Mouse (Mus musculus) cerebellum, postnatal 10 days (tissue): ENCODE measurements around the gene Clec11a.

Experiments
- DNase-seq, 2 experiments: peaks; one replicate each; pipeline ENCODE4 v3.0.0; 2021; ENCODE audit warnings: mixed read lengths in 2 of 2

The Clec11a gene

GRCm38 (mm10) chr7:44306516-44307240 lies at the start of gene Clec11a:
Clec11a (minus strand) TSS chr7:44306902.
- DNase-seq = no peak

GRCm38 (mm10) chr7:44355411-44355810 lies 48.7 kb upstream of the Clec11a start:
- no peak for DNase-seq

GRCm38 (mm10) chr7:44353601-44354340 lies 47.1 kb upstream of the Clec11a start:
- DNase-seq = peak; percentile 69 to 70

DNA sequence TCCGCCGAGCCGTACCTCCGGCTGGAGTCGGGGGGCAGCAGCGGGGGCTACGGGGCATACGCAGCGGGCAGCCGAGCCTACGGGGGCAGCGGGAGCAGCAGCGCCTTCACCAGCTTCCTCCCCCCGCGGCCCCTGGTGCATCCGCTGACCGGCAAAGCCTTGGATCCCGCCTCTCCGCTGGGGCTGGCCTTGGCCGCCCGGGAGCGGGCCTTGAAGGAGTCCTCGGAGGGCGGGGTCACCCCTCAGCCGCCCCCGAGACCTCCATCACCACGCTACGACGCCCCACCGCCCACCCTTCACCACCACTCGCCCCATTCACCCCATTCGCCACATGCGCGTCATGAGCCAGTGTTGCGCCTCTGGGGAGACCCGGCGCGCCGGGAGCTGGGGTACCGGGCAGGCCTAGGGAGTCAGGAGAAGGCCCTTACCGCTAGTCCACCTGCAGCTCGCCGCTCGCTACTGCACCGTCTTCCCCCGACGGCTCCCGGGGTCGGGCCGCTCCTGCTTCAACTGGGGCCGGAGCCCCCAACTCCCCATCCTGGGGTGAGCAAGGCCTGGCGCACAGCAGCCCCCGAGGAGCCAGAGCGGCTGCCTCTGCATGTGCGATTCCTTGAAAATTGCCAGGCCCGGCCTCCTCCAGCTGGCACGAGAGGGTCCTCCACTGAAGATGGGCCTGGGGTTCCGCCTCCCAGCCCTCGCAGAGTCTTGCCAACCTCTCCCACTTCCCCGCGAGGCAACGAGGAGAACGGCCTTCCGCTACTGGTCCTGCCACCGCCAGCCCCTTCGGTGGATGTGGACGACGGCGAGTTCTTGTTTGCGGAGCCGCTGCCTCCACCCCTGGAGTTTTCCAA lies 46.3 kb upstream of the Clec11a start:
- DNase-seq = peak; percentile 54 to 58

- DNase-seq = peak; percentile 37 to 48
These were observed 45.4 kb upstream of the Clec11a start for GRCm38 (mm10) chr7:44351881-44352749.

GRCm38 (mm10) chr7:44350957-44351711 lies 44.4 kb upstream of the Clec11a start:
- peak; percentile 91 to 93 for DNase-seq

GRCm38 (mm10) chr7:44349043-44349442 lies 42.3 kb upstream of the Clec11a start:
- DNase-seq = no peak

- no peak for DNase-seq
These were observed 37.9 kb upstream of the Clec11a start for GRCm38 (mm10) chr7:44344622-44345021.

- peak; percentile 34 for DNase-seq
These were observed 36.8 kb upstream of the Clec11a start for GRCm38 (mm10) chr7:44343459-44344015.

DNA sequence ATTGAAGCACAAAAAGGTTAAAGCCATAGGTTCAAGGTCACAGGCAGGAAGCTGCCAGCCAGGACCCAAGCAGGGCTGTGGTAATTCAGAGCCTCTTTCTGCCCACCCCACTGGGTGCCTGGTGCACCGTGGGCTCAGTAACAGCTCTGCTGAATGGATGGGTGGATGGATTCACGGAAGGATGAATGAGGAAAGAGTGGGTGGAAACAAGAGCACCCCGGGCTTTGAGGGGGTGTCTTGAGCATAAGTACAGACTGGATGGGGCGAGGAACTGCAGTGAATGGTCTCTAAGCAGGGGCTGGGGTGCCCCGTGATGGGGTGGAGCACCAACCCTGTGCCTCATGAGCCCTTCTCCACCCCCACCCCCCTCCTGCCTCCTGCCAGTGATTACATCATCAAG lies 35.0 kb upstream of the Clec11a start:
- no peak for DNase-seq

- DNase-seq = no peak
These were observed 34.4 kb upstream of the Clec11a start for GRCm38 (mm10) chr7:44341119-44341518.

- no peak for DNase-seq
These were observed 33.5 kb upstream of the Clec11a start for GRCm38 (mm10) chr7:44340226-44340625.

- DNase-seq = peak; percentile 41 to 50
These were observed 30.6 kb upstream of the Clec11a start for GRCm38 (mm10) chr7:44337121-44337849.

GRCm38 (mm10) chr7:44336046-44337021 lies 29.6 kb upstream of the Clec11a start:
- peak; percentile 71 to 72 for DNase-seq

DNA sequence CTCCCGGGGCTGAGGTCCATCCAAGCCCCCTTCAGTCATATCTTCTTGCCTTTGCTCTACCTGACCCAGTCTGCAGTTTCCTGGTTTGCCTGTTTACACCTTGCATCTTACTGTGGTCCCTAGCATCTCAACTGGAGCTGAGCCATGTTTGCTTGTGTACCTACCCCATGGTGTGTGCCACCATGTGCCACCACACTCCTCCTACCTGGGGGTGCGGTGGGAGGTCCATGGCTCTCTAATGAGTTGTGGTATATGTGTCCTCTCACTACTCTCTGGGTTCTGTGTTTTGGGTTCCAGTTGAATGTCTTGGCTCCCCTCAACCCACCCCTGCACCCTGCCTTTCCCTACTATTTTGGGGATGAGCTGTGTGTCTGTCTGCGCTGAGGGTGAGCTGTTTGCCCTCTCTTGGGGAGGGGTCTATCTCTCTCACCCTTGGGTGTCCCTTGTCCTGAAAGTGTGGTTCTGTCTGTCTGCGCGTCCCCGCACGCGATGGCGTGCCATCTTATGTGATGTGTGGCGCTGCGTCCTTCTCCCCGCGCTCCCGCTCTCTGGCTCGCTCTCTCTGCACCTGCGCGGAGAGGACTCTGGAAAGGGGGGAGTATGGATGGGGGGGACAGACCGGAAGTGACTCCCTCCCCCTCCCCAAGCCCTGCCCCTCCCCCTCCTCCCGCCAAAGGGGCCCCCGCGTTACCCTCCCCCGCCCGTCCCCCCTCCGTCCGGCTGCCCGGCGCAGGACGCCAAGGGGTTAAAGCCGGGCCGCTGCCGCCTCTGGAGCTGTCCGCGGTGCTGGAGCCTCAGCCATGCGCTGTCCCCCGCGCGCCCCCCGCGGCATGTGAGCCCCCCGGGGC lies 28.6 kb upstream of the Clec11a start:
- peak; percentile 83 to 84 for DNase-seq

GRCm38 (mm10) chr7:44334139-44334538 lies 27.4 kb upstream of the Clec11a start:
- no peak for DNase-seq

- no peak for DNase-seq
These were observed 25.6 kb upstream of the Clec11a start for GRCm38 (mm10) chr7:44332336-44332735.

DNA sequence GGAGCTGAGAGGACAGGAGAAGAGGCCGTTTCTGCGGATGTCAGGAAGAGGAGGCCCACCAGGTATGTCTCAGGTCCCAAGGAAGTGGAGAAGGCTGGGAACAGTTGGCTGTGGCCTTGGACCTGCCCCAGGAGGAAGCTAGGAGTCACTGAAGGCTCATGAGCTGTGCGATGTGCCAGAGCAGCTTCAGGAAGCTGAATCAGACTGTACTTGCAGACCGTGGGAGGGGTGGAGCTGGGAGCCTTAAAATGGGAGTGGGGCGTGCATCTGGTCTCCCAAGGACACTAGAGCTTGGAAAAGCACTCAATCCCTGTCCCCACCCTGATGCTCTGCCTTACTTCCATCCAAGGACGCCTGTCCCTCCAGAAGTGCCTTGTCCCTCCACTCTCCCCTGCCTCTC lies 19.9 kb upstream of the Clec11a start:
- no peak for DNase-seq
